9 mouse cellular contexts compared by ENCODE assay signal in the genomic region with DNA sequence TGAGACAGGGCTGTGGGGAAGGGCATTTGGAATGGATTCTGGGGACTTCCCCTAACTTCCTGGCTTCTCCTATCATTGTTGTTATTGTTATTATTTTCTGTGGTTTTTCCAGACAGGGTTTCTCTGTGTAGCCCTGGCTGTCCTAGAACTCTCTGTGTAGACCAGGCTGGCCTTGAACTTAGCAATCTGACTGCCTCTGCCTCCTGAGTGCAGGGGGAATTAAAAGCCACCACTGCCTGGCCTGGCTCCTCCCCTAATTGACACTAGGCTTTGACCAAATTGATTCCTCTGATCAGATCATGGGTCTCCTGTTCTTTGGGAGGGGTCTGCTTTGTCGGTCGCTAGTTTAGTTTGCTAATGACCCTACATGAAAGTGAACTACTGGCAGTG. TPM values are rescaled to one million over a fixed set of nuclear protein-coding genes. Genes with fewer than 3 reads are reported as not detected.
DNase-seq lines count a peak whose midpoint lies in the region; ATAC-seq and TF ChIP-seq lines count a peak whose summit lies in the region.
"Had no signal": no experiment of that assay in that cellular context is flagged by ENCODE, and none has a peak within 500 bp of the region (broad histone marks: within the 10 kb centered on the region; RNA-seq: fewer than 3 reads in every experiment).

No protein-coding gene starts in this region.

- no peak for TF ChIP-seq CTCF in CH12.LX (conservative IDR thresholded peaks at IDR 0.05 in 1 of 2, IDR thresholded peaks at IDR 0.05 in 1 of 2; ENCODE audit: low read depth in 2 of 2, low read length in 2 of 2)
- TF ChIP-seq CTCF in liver, embryonic 14.5 days (IDR thresholded peaks at IDR 0.05; ENCODE audit: low read depth), result no peak

- dilution Hi-C loops in CH12.LX (cut with MboI; ENCODE audit: extremely low pct_ligation_motif_present, extremely low pct_unique_long_range_greater_than_20kb, low sequenced_read_pairs), result no loop called here

- H3K27ac ChIP-seq in heart, embryonic 10.5 days, result no peak overlapping the region
- no peak overlapping the region for H3K27ac ChIP-seq in CH12.LX (ENCODE audit: insufficient read depth, low read depth)
- no peak overlapping the region for H3K27ac ChIP-seq in forebrain, embryonic 12.5 days
- no peak overlapping the region for H3K27ac ChIP-seq in liver, embryonic 14.5 days

- no peak overlapping the region for H3K9ac ChIP-seq in CH12.LX (ENCODE audit: insufficient read depth, low read depth)
- no peak overlapping the region for H3K9ac ChIP-seq in forebrain, embryonic 12.5 days
- H3K9ac ChIP-seq in liver, embryonic 14.5 days (replicated peaks), result no peak overlapping the region; the same call in 1 of the 2 replicates

- TF ChIP-seq EP300 in CH12.LX (IDR thresholded peaks at IDR 0.05; ENCODE audit: low read length), result no peak
- TF ChIP-seq EP300 in liver, embryonic 14.5 days (IDR thresholded peaks at IDR 0.05; ENCODE audit: low read depth), result no peak

- DNase-seq in heart, embryonic 10.5 days (ENCODE audit: low spot score), result no peak
- no peak for DNase-seq in heart, adult 18-20 months
- DNase-seq in CH12.LX (ENCODE audit: extremely low read depth), result peak; percentile 29
- DNase-seq in liver, embryonic 14.5 days (ENCODE audit: low read depth in 3 of 3, low spot score in 3 of 3), result no peak
- no peak for DNase-seq in c-Kit-positive CD71-positive TER-119-positive erythroid progenitor cells, embryonic 14.5 days (ENCODE audit: low spot score)
- DNase-seq in urinary bladder, adult 2 months (ENCODE audit: low spot score), result no peak
- no peak for DNase-seq in adrenal gland, postnatal 14 days

- peaks cover 30% of the 10 kb centered on the region for H3K4me1 ChIP-seq in heart, embryonic 10.5 days
- H3K4me1 ChIP-seq in CH12.LX (ENCODE audit: control insufficient read depth in 1 of 2, insufficient read depth in 2 of 2), result peaks cover 3 to 20% of the 10 kb centered on the region in 2 experiments
- peaks cover 20% of the 10 kb centered on the region for H3K4me1 ChIP-seq in forebrain, embryonic 12.5 days
- peaks cover 8 to 13% of the 10 kb centered on the region in 2 experiments for H3K4me1 ChIP-seq in liver, embryonic 14.5 days (replicated peaks; ENCODE audit: control insufficient read depth in 2 of 2, insufficient read depth in 2 of 2, low read length in 1 of 2)

- H3K36me3 ChIP-seq in heart, embryonic 10.5 days, result no peaks in the 10 kb centered on the region
- no peaks in the 10 kb centered on the region for H3K36me3 ChIP-seq in CH12.LX (replicated peaks in 1 of 2; ENCODE audit: control insufficient read depth in 1 of 2, insufficient read depth in 1 of 2, low read length in 1 of 2)
- no peaks in the 10 kb centered on the region for H3K36me3 ChIP-seq in forebrain, embryonic 12.5 days (replicated peaks)
- no peaks in the 10 kb centered on the region for H3K36me3 ChIP-seq in liver, embryonic 14.5 days (replicated peaks; ENCODE audit: control insufficient read depth, insufficient read depth, low read depth)

- no peak for ATAC-seq in forebrain, embryonic 12.5 days (ENCODE audit: low FRiP score)
- ATAC-seq in liver, embryonic 14.5 days (ENCODE audit: insufficient read depth), result no peak

- H3K9me3 ChIP-seq in heart, embryonic 10.5 days, result no peaks in the 10 kb centered on the region
- H3K9me3 ChIP-seq in CH12.LX (replicated peaks; ENCODE audit: low read length), result peaks cover 3% of the 10 kb centered on the region
- no peaks in the 10 kb centered on the region for H3K9me3 ChIP-seq in forebrain, embryonic 12.5 days
- H3K9me3 ChIP-seq in liver, embryonic 14.5 days (ENCODE audit: control insufficient read depth, low read length), result no peaks in the 10 kb centered on the region

- H3K27me3 ChIP-seq in heart, embryonic 10.5 days (ENCODE audit: insufficient read depth, poor library complexity, severe bottlenecking), result peaks cover 13% of the 10 kb centered on the region; the same call in 1 of the 2 replicates
- peaks cover 67% of the 10 kb centered on the region for H3K27me3 ChIP-seq in CH12.LX (replicated peaks)
- peaks cover 25% of the 10 kb centered on the region for H3K27me3 ChIP-seq in forebrain, embryonic 12.5 days
- peaks cover 15% of the 10 kb centered on the region for H3K27me3 ChIP-seq in liver, embryonic 14.5 days (ENCODE audit: control insufficient read depth, insufficient read depth, low read length)

- H3K79me2 ChIP-seq in CH12.LX (replicated peaks; ENCODE audit: control insufficient read depth, extremely low read depth, insufficient read depth, poor library complexity, severe bottlenecking), result no peaks in the 10 kb centered on the region

- no peak overlapping the region for H3K4me2 ChIP-seq in CH12.LX (ENCODE audit: insufficient read depth, low read depth, poor library complexity, severe bottlenecking)
- peak overlapping the region; percentile 67; the same call in 1 of the 2 replicates for H3K4me2 ChIP-seq in forebrain, embryonic 12.5 days
- H3K4me2 ChIP-seq in liver, embryonic 14.5 days (ENCODE audit: low read depth), result peak overlapping the region; percentile 97

- H3K4me3 ChIP-seq in heart, embryonic 10.5 days, result peak overlapping the region; percentile 67; the same call in 1 of the 2 replicates
- no peak overlapping the region for H3K4me3 ChIP-seq in CH12.LX (replicated peaks in 1 of 3; ENCODE audit: low read depth in 2 of 3, low read length in 2 of 3, poor library complexity in 1 of 3)
- no peak overlapping the region for H3K4me3 ChIP-seq in forebrain, embryonic 12.5 days (replicated peaks)
- H3K4me3 ChIP-seq in liver, embryonic 14.5 days (ENCODE audit: insufficient read depth in 1 of 2, low read depth in 2 of 2, low read length in 2 of 2), result peak overlapping the region in 1 of 2 experiments; percentile 73; a peak in 2 of 4 replicates

- no peak for TF ChIP-seq POLR2A in CH12.LX (IDR thresholded peaks at IDR 0.05; ENCODE audit: low read depth, low read length)

- no peak for TF ChIP-seq RAD21 in CH12.LX (IDR thresholded peaks at IDR 0.05; ENCODE audit: low read depth, low read length)

- 38% methylated on average over 2 of the region's 2 CpGs for WGBS in heart, embryonic 10.5 days
- WGBS in forebrain, embryonic 12.5 days, result 50% methylated on average over 2 of the region's 2 CpGs
- 44% methylated on average over 2 of the region's 2 CpGs for WGBS in liver, embryonic 14.5 days (ENCODE audit: insufficient replicate concordance)

- in situ Hi-C loops in CH12.LX (cut with MboI; ENCODE audit: low pct_ligation_motif_present, low pct_unique_long_range_greater_than_20kb, low sequenced_read_pairs), result no loop called here

RNA-seq across cellular contexts. Expression of a gene that starts 1.0 kb away (rescaled TPM):
- 0.16 and 0.25 TPM in 2 replicates for polyA plus RNA-seq in heart, embryonic 10.5 days (2016; fragmentation: Nextera tagmentation; extraction: Ambion mirVana)
- total RNA-seq in heart, adult 18-20 months (2021), result not detected
- 0.13 TPM in 1 of 2 replicates, not detected in the other for total RNA-seq in CH12.LX (2012; rRNA removed)
- not detected in 2 replicates for total RNA-seq in CH12.LX (2014; rRNA removed)
- 0.19 and 0.23 TPM in 2 replicates for polyA plus RNA-seq in CH12.LX (2012; ENCODE audit: insufficient read length, low read depth)
- polyA plus RNA-seq in forebrain, embryonic 12.5 days (2016; fragmentation: Nextera tagmentation; extraction: Ambion mirVana), result 0.19 and 0.55 TPM in 2 replicates
- 0.05 and 0.38 TPM in 2 replicates for polyA plus RNA-seq in liver, embryonic 14.5 days (2012; rRNA removed)
- 0.15 TPM in 1 of 2 replicates, not detected in the other for polyA plus RNA-seq in liver, embryonic 14.5 days (2014; fragmentation: Nextera tagmentation; extraction: Ambion mirVana)
- 4.2 and 5.4 TPM in 2 replicates for polyA plus RNA-seq in urinary bladder, adult 2 months (2012; rRNA removed)
- 1.2 and 1.6 TPM in 2 replicates for total RNA-seq in adrenal gland, postnatal 14 days (2021)

RNA-seq across cellular contexts. Expression of a gene that starts 4.3 kb away (rescaled TPM):
- 0.16 and 0.17 TPM in 2 replicates for polyA plus RNA-seq in heart, embryonic 10.5 days (2016; fragmentation: Nextera tagmentation; extraction: Ambion mirVana)
- under 1 TPM; 0.23 to 0.27 TPM for total RNA-seq in heart, adult 18-20 months (2021)
- total RNA-seq in CH12.LX (2012; rRNA removed) (not detected in 2 replicates), CH12.LX (2014; rRNA removed) (not detected in 2 replicates)
- not detected in 2 replicates for polyA plus RNA-seq in CH12.LX (2012; ENCODE audit: insufficient read length, low read depth)
- polyA plus RNA-seq in forebrain, embryonic 12.5 days (2016; fragmentation: Nextera tagmentation; extraction: Ambion mirVana), result 0.11 TPM in 1 of 2 replicates, not detected in the other
- 0.05 and 0.08 TPM in 2 replicates for polyA plus RNA-seq in liver, embryonic 14.5 days (2012; rRNA removed)
- polyA plus RNA-seq in liver, embryonic 14.5 days (2014; fragmentation: Nextera tagmentation; extraction: Ambion mirVana), result not detected in 2 replicates
- polyA plus RNA-seq in urinary bladder, adult 2 months (2012; rRNA removed), result 0.74 and 0.78 TPM in 2 replicates
- 0.38 and 0.41 TPM in 2 replicates for total RNA-seq in adrenal gland, postnatal 14 days (2021)

RNA-seq across cellular contexts. Expression of a gene that starts 6.5 kb away (rescaled TPM):
- 0.60 and 0.63 TPM in 2 replicates for polyA plus RNA-seq in heart, embryonic 10.5 days (2016; fragmentation: Nextera tagmentation; extraction: Ambion mirVana)
- total RNA-seq in heart, adult 18-20 months (2021), result under 1 TPM in 1 of 2 experiments, not detected in 1; 0.15 TPM
- 0.04 TPM in 1 of 2 replicates, not detected in the other for total RNA-seq in CH12.LX (2012; rRNA removed)
- total RNA-seq in CH12.LX (2014; rRNA removed), result not detected in 2 replicates
- polyA plus RNA-seq in CH12.LX (2012; ENCODE audit: insufficient read length, low read depth), result not detected in 2 replicates
- polyA plus RNA-seq in forebrain, embryonic 12.5 days (2016; fragmentation: Nextera tagmentation; extraction: Ambion mirVana), result 0.31 and 0.43 TPM in 2 replicates
- polyA plus RNA-seq in liver, embryonic 14.5 days (2012; rRNA removed), result 0.08 and 0.12 TPM in 2 replicates
- polyA plus RNA-seq in liver, embryonic 14.5 days (2014; fragmentation: Nextera tagmentation; extraction: Ambion mirVana), result 0.05 TPM in 1 of 2 replicates, not detected in the other
- polyA plus RNA-seq in urinary bladder, adult 2 months (2012; rRNA removed), result 0.24 and 0.37 TPM in 2 replicates
- total RNA-seq in adrenal gland, postnatal 14 days (2021), result 0.37 TPM in 1 of 2 replicates, not detected in the other

RNA-seq across cellular contexts. Expression of a gene that starts 30.1 kb away (rescaled TPM):
- polyA plus RNA-seq in heart, embryonic 10.5 days (2016; fragmentation: Nextera tagmentation; extraction: Ambion mirVana), result not detected in 2 replicates
- not detected for total RNA-seq in heart, adult 18-20 months (2021)
- total RNA-seq in CH12.LX (2012; rRNA removed) (not detected in 2 replicates), CH12.LX (2014; rRNA removed) (not detected in 2 replicates)
- not detected in 2 replicates for polyA plus RNA-seq in CH12.LX (2012; ENCODE audit: insufficient read length, low read depth)
- not detected in 2 replicates for polyA plus RNA-seq in forebrain, embryonic 12.5 days (2016; fragmentation: Nextera tagmentation; extraction: Ambion mirVana)
- polyA plus RNA-seq in liver, embryonic 14.5 days (2012; rRNA removed), result not detected in 2 replicates
- polyA plus RNA-seq in liver, embryonic 14.5 days (2014; fragmentation: Nextera tagmentation; extraction: Ambion mirVana), result not detected in 2 replicates
- 0.03 TPM in 1 of 2 replicates, not detected in the other for polyA plus RNA-seq in urinary bladder, adult 2 months (2012; rRNA removed)
- total RNA-seq in adrenal gland, postnatal 14 days (2021), result not detected in 2 replicates
- polyA plus RNA-seq: stomach, embryonic 14.5 days had no signal

RNA-seq across cellular contexts. Expression of a gene that starts 31.7 kb away (rescaled TPM):
- polyA plus RNA-seq in heart, embryonic 10.5 days (2016; fragmentation: Nextera tagmentation; extraction: Ambion mirVana), result 8.0 and 8.8 TPM in 2 replicates
- total RNA-seq in heart, adult 18-20 months (2021), result 10 to 100 TPM; 38.8 to 48.5 TPM
- 11.5 and 11.8 TPM in 2 replicates for total RNA-seq in CH12.LX (2012; rRNA removed)
- total RNA-seq in CH12.LX (2014; rRNA removed), result 2.8 and 3.2 TPM in 2 replicates
- polyA plus RNA-seq in CH12.LX (2012; ENCODE audit: insufficient read length, low read depth), result 37.9 and 38.3 TPM in 2 replicates
- polyA plus RNA-seq in forebrain, embryonic 12.5 days (2016; fragmentation: Nextera tagmentation; extraction: Ambion mirVana), result 7.8 and 12.3 TPM in 2 replicates
- polyA plus RNA-seq in liver, embryonic 14.5 days (2012; rRNA removed), result 1.8 and 1.9 TPM in 2 replicates
- polyA plus RNA-seq in liver, embryonic 14.5 days (2014; fragmentation: Nextera tagmentation; extraction: Ambion mirVana), result 3.0 and 4.2 TPM in 2 replicates
- 26.8 and 28.5 TPM in 2 replicates for polyA plus RNA-seq in urinary bladder, adult 2 months (2012; rRNA removed)
- 116 and 118 TPM in 2 replicates for total RNA-seq in adrenal gland, postnatal 14 days (2021)
